Mouse (Mus musculus) kidney, postnatal 0 days (tissue): Measurements from ENCODE around the gene F830045P16Rik. TPM values are rescaled to one million over a fixed set of nuclear protein-coding genes. Genes with fewer than 3 reads are reported as not detected.

Experiments
- ATAC-seq: fragments of 200-750 bp; cut with Nextera tagmentation; replicated peaks from 2 replicates; pipeline ENCODE4 v1.8.0; 2017; ENCODE audit warnings: low read depth, moderate number of reproducible peaks, moderate TSS enrichment, moderate library complexity; ENCODE audit not compliant: low FRiP score
- DNase-seq: peaks from one replicate; pipeline ENCODE4 v3.0.0-alpha.2; 2016; ENCODE audit warnings: low spot score
- H3K27ac ChIP-seq: fragments of 300-500 bp; sonication (generic); 2 replicates; pipeline ENCODE4 v1.5.1; 2014; ENCODE audit warnings: mild to moderate bottlenecking
- H3K27me3 ChIP-seq: fragments of 300-500 bp; sonication (generic); 2 replicates; pipeline ENCODE4 v1.6.1; 2014; ENCODE audit warnings: low read length, mixed read lengths; ENCODE audit not compliant: insufficient read depth
- H3K36me3 ChIP-seq: fragments of 300-500 bp; sonication (generic); 2 replicates; pipeline ENCODE4 v1.6.1; 2014; ENCODE audit warnings: low read length, mixed read lengths; ENCODE audit not compliant: insufficient read depth
- H3K4me1 ChIP-seq: fragments of 300-500 bp; sonication (generic); replicated peaks from 2 replicates; pipeline ENCODE4 v1.6.1; 2014; ENCODE audit warnings: antibody characterized with exemption, low read length, mixed read lengths; ENCODE audit not compliant: insufficient read depth
- H3K4me2 ChIP-seq: fragments of 300-500 bp; sonication (generic); 2 replicates; pipeline ENCODE4 v1.6.1; 2014; ENCODE audit warnings: mild to moderate bottlenecking, low read length, moderate library complexity, mixed read lengths
- H3K4me3 ChIP-seq: fragments of 300-500 bp; sonication (generic); replicated peaks from 2 replicates; pipeline ENCODE4 v1.5.1; 2014; ENCODE audit warnings: low read depth, low read length
- H3K9ac ChIP-seq: fragments of 300-500 bp; sonication (generic); 2 replicates; pipeline ENCODE4 v1.6.1; 2014; ENCODE audit warnings: low read depth, low read length
- H3K9me3 ChIP-seq: fragments of 300-500 bp; sonication (generic); replicated peaks from 2 replicates; pipeline ENCODE4 v1.6.1; 2016; ENCODE audit warnings: low read length, inconsistent platforms, mixed read lengths
- CTCF ChIP-seq: IDR thresholded peaks from 2 replicates; pipeline ENCODE4 v1.5.1; 2016; ENCODE audit warnings: antibody characterized with exemption, low read depth, mild to moderate bottlenecking, moderate library complexity
- WGBS: fragments of 180-500 bp; shearing (Covaris S2); extraction: QIAGEN DNeasy Blood & Tissue Kit; methylation state at CpG from one replicate; pipeline ENCODE4 v1.1.7; 2014; 5-methylcytosine and 5-hydroxymethylcytosine counted together
- polyA plus RNA-seq: library from polyadenylated mRNA; unstranded; fragments of >200 nt; fragmentation: Nextera tagmentation; extraction: Ambion mirVana; gene quantifications from 2 replicates; pipeline ENCODE4 v1.2.1, GENCODE M21; 2015

F830045P16Rik gene
- polyA plus RNA-seq, 1 experiment from 2014 or later = not detected

DNA sequence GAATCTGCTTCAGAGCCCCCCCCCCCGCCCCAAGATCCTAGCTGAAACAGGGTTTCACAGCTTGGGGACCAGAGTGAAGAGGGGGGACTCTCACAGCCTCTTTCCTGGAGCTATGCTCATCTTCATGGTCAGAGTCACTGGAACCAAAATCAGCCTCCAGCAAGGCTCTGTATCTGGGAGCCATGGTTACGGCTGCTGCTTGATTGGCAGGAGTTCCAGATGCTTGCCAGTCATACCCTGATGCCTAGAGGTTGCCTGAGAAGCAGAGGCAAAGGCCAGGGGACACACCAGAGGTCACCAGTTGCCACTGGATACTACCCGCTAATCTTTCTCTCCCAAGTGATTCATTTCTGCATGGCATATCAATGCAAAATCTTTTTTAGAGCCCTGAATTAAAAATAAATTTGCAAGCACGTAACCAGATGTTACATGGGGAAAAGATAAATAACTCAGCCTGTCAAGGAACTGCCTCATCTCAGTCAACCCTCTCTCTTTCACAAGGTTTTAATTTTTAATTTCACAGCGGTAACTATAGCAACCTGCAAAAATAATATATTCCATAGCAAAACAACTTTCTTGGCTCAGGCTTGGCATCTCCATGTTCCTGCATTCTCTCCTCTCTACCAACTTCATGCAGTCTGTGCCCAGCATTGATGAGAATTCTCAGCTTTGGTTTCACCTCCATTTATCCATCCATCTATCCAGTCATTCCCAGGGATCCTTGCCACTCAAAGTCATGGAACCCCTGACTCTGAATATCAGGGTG is 27.7 kb upstream of the F830045P16Rik start:
- ATAC-seq = no peak
- no peak for DNase-seq

GRCm38 (mm10) chr2:129561796-129562195 is 25.4 kb upstream of the F830045P16Rik start:
- ATAC-seq = no peak
- H3K4me1 ChIP-seq = no peaks in the 10 kb centered on the region
- no peak overlapping the region for H3K9ac ChIP-seq
- WGBS = 71% methylated on average over 3 of the region's 3 CpGs
- H3K27ac ChIP-seq = no peak overlapping the region
- DNase-seq = no peak
- H3K36me3 ChIP-seq = no peaks in the 10 kb centered on the region
- no peak overlapping the region for H3K4me2 ChIP-seq
- no peaks in the 10 kb centered on the region for H3K9me3 ChIP-seq
- no peaks in the 10 kb centered on the region for H3K27me3 ChIP-seq
- no peak for TF ChIP-seq CTCF
- no peak overlapping the region for H3K4me3 ChIP-seq

More for the DNA sequence above, 27.7 kb upstream of the F830045P16Rik start:
- TF ChIP-seq CTCF = no peak
- Histone ChIP-seq H3K9me3 (no peaks in the 10 kb centered on the region), H3K4me3 (no peak overlapping the region), H3K36me3 (no peaks in the 10 kb centered on the region), H3K4me2 (no peak overlapping the region), H3K4me1 (no peaks in the 10 kb centered on the region), H3K27ac (no peak overlapping the region), H3K9ac (no peak overlapping the region), H3K27me3 (no peaks in the 10 kb centered on the region)
- 79% methylated on average over 5 of the region's 5 CpGs for WGBS

DNA sequence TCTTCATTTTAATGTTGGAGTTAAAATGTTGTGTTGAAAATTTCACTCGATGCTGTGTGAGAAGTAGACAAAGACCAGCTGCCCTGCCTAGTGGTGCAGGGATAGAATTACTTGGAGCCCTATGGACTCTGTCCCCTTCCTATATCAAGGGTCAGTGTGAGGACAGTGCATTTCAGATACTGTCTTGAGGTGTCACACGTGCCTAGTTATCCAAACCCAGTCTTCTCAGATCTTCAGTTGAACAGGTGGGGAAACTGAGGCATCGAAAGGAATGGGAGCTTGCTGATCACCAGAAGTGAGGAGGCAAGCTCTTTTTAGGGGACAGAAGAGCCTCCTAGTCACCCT is 22.4 kb upstream of the F830045P16Rik start:
- Histone ChIP-seq H3K4me1 (no peaks in the 10 kb centered on the region), H3K27ac (no peak overlapping the region), H3K36me3 (no peaks in the 10 kb centered on the region), H3K4me3 (no peak overlapping the region), H3K9ac (no peak overlapping the region), H3K27me3 (no peaks in the 10 kb centered on the region), H3K4me2 (no peak overlapping the region), H3K9me3 (no peaks in the 10 kb centered on the region)
- no peak for ATAC-seq
- 54% methylated on average over 3 of the region's 3 CpGs for WGBS
- DNase-seq = no peak
- no peak for TF ChIP-seq CTCF

- no peak overlapping the region for H3K9ac ChIP-seq
- H3K4me3 ChIP-seq = no peak overlapping the region
- H3K27ac ChIP-seq = no peak overlapping the region
- H3K27me3 ChIP-seq = no peaks in the 10 kb centered on the region
- H3K36me3 ChIP-seq = no peaks in the 10 kb centered on the region
- DNase-seq (no peak), ATAC-seq (no peak)
- H3K4me2 ChIP-seq = no peak overlapping the region
- no peaks in the 10 kb centered on the region for H3K4me1 ChIP-seq
- no peak for TF ChIP-seq CTCF
- WGBS = 40% methylated on average over 12 of the region's 12 CpGs
- no peaks in the 10 kb centered on the region for H3K9me3 ChIP-seq
Measured at GRCm38 (mm10) chr2:129558008-129558874, 21.8 kb upstream of the F830045P16Rik start.

DNA sequence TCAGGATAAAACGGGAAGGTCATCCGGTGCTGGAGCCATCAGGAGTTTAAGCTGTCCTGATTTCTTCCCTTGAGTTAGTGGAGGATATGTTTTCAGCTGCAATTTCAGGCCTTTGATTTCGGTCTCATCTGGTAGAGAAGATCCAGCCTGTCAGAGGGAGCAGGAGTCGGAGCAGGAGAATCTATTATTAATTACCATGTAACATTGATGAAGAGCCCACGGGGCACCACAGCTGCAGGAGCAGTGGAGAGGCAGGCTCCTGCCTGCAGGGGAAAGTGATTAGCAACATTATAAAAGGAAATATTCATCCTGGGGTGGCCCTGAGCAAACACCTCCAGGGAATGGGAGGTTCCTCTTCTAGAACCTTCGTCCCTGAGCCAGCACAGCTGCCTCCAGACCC is 19.7 kb upstream of the F830045P16Rik start:
- no peak overlapping the region for H3K4me3 ChIP-seq
- no peak overlapping the region for H3K27ac ChIP-seq
- no peak overlapping the region for H3K9ac ChIP-seq
- H3K4me2 ChIP-seq = no peak overlapping the region
- no peak for DNase-seq
- H3K36me3 ChIP-seq = no peaks in the 10 kb centered on the region
- no peaks in the 10 kb centered on the region for H3K4me1 ChIP-seq
- no peak for ATAC-seq
- WGBS = 59% methylated on average over 6 of the region's 6 CpGs
- TF ChIP-seq CTCF = no peak
- H3K9me3 ChIP-seq = no peaks in the 10 kb centered on the region
- H3K27me3 ChIP-seq = no peaks in the 10 kb centered on the region

DNA sequence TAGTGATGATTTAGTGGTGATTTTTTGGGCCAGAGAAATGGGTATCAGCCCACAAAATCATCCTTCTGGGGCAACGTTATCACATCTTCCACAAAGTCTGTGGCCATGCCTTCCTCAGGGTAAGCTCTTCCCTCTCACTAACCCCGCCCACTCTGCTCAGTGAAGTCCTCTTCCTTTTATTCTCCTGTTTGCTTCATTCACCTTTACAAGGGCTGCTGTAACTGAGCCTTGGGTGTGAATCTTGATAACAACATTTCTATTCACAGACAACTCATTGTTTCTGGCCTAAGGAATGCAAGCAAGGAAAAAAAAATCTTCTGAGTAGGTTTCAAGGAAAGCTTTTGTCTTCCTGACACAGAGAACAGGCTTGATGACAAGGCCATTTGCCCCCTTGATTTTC is 14.4 kb upstream of the F830045P16Rik start:
- Histone ChIP-seq H3K4me3 (no peak overlapping the region), H3K4me1 (no peaks in the 10 kb centered on the region), H3K36me3 (no peaks in the 10 kb centered on the region), H3K4me2 (no peak overlapping the region), H3K9ac (no peak overlapping the region), H3K27me3 (no peaks in the 10 kb centered on the region), H3K27ac (no peak overlapping the region), H3K9me3 (no peaks in the 10 kb centered on the region)
- ATAC-seq = no peak
- TF ChIP-seq CTCF = no peak
- WGBS = 84% methylated on average over 2 of the region's 2 CpGs
- no peak for DNase-seq
